Mouse (Mus musculus) spleen, adult 2 months (tissue): ENCODE data around the gene Wdr89.
"Not testable (repeated sequence)": the region's sequence is repeated elsewhere in the genome, so short reads cannot be mapped to it uniquely, and the experiment has no call there.

Experiments
- CTCF ChIP-seq: fragments of 200-500 bp; IDR thresholded peaks from 2 replicates; pipeline ENCODE4 v1.5.1; 2011; ENCODE audit warnings: mild to moderate bottlenecking, inconsistent platforms; ENCODE audit not compliant: insufficient read depth, insufficient read length, insufficient replicate concordance; ENCODE audit errors: extremely low read depth
- POLR2A ChIP-seq: fragments of 200-500 bp; IDR thresholded peaks from 2 replicates; pipeline ENCODE4 v1.6.1; 2011; ENCODE audit warnings: low read depth, low read length, inconsistent platforms

DNA sequence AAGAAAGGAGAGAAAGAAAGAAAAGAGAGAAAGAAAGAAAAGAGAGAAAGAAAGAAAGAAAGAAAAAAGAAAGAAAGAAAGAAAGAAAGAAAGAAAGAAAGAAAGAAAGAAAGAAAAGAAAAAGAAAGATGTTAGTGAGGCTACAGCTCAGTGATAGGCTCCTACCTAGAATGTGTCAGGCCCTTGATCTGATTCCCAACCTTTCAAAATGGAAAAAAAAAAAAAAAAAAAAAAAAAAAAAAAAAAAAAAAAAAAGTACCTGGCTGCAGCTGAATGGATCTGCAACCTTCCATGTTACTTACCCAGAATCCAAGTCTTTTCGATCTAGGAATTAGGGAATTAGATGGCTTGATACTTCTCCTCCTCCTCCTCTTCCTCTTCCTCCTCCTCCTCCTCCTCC, 26.5 kb upstream of the Wdr89 start:
- not testable (repeated sequence) for TF ChIP-seq CTCF, POLR2A
